Mouse (Mus musculus) ES-Bruce4 (cell line): ENCODE measurements around the gene Atxn7l2.

ENCODE experiments used
- CTCF ChIP-seq: IDR thresholded peaks from one replicate; pipeline ENCODE4 v1.8.1; 2011; ENCODE audit warnings: low read depth, low read length
- EP300 ChIP-seq: IDR thresholded peaks from 2 replicates; pipeline ENCODE4 v1.6.1; 2011; ENCODE audit warnings: low read depth, low read length; ENCODE audit not compliant: insufficient read depth
- POLR2A ChIP-seq: IDR thresholded peaks from one replicate; pipeline ENCODE4 v1.8.1; 2011; ENCODE audit warnings: low read length; ENCODE audit not compliant: insufficient read depth

- TF ChIP-seq CTCF, result no peak
- no peak for TF ChIP-seq EP300
- no peak for TF ChIP-seq POLR2A
Measured at GRCm38 (mm10) chr3:108193686-108194085, 17.0 kb downstream of the Atxn7l2 start.
